Mouse (Mus musculus): ENCODE data around the gene Ptprd. TPM values are rescaled to one million over a fixed set of nuclear protein-coding genes. Genes with fewer than 3 reads are reported as not detected.

Ptprd gene
- polyA plus RNA-seq, 1 experiment from 2014 or later: 18.6 TPM

GRCm38 (mm10) chr4:76785389-76785788 lies 1426.4 kb downstream of the Ptprd start:
- no peaks in the 10 kb centered on the region for H3K9me3 ChIP-seq (ENCODE audit: control insufficient read depth, low read length)
- no peaks in the 10 kb centered on the region for H3K36me3 ChIP-seq (ENCODE audit: control insufficient read depth, insufficient read depth, low read length)
- no peak overlapping the region for H3K4me2 ChIP-seq
- no peaks in the 10 kb centered on the region for H3K4me1 ChIP-seq (ENCODE audit: control insufficient read depth, insufficient read depth, low read length)
- no peak overlapping the region for H3K9ac ChIP-seq (ENCODE audit: low read length)
- no peak overlapping the region for H3K27ac ChIP-seq (ENCODE audit: low read depth, low read length)
- H3K27me3 ChIP-seq (ENCODE audit: control insufficient read depth, insufficient read depth, low read length): no peaks in the 10 kb centered on the region
- H3K4me3 ChIP-seq (ENCODE audit: low read depth, low read length): no peak overlapping the region
- 87% methylated on average over 2 of the region's 2 CpGs for WGBS
- ATAC-seq (ENCODE audit: low FRiP score) (no peak), DNase-seq (ENCODE audit: low spot score, missing footprints) (peak; percentile 51)

GRCm38 (mm10) chr4:76779558-76780124 lies 1432.1 kb downstream of the Ptprd start:
- H3K4me2 ChIP-seq: no peak overlapping the region
- H3K9ac ChIP-seq (ENCODE audit: low read length): no peak overlapping the region
- no peaks in the 10 kb centered on the region for H3K27me3 ChIP-seq (ENCODE audit: control insufficient read depth, insufficient read depth, low read length)
- WGBS: 87% methylated on average over 4 of the region's 4 CpGs
- H3K9me3 ChIP-seq (ENCODE audit: control insufficient read depth, low read length): no peaks in the 10 kb centered on the region
- no peak overlapping the region for H3K4me3 ChIP-seq (ENCODE audit: low read depth, low read length)
- DNase-seq (ENCODE audit: low spot score, missing footprints): no peak
- no peak overlapping the region for H3K27ac ChIP-seq (ENCODE audit: low read depth, low read length)
- no peaks in the 10 kb centered on the region for H3K4me1 ChIP-seq (ENCODE audit: control insufficient read depth, insufficient read depth, low read length)
- H3K36me3 ChIP-seq (ENCODE audit: control insufficient read depth, insufficient read depth, low read length): no peaks in the 10 kb centered on the region
- ATAC-seq (ENCODE audit: low FRiP score): no peak

- Histone ChIP-seq H3K27me3 (ENCODE audit: control insufficient read depth, insufficient read depth, low read length) (no peaks in the 10 kb centered on the region), H3K27ac (ENCODE audit: low read depth, low read length) (no peak overlapping the region), H3K36me3 (ENCODE audit: control insufficient read depth, insufficient read depth, low read length) (no peaks in the 10 kb centered on the region), H3K9ac (ENCODE audit: low read length) (no peak overlapping the region), H3K4me1 (ENCODE audit: control insufficient read depth, insufficient read depth, low read length) (no peaks in the 10 kb centered on the region), H3K9me3 (ENCODE audit: control insufficient read depth, low read length) (no peaks in the 10 kb centered on the region), H3K4me2 (no peak overlapping the region), H3K4me3 (ENCODE audit: low read depth, low read length) (no peak overlapping the region)
- ATAC-seq (ENCODE audit: low FRiP score): no peak
- WGBS: 84% methylated on average over 3 of the region's 3 CpGs
- DNase-seq (ENCODE audit: low spot score, missing footprints): peak; percentile 21
Measured at GRCm38 (mm10) chr4:76766918-76767317, 1444.8 kb downstream of the Ptprd start.

- H3K4me3 ChIP-seq (ENCODE audit: low read depth, low read length): no peak overlapping the region
- no peaks in the 10 kb centered on the region for H3K36me3 ChIP-seq (ENCODE audit: control insufficient read depth, insufficient read depth, low read length)
- H3K27me3 ChIP-seq (ENCODE audit: control insufficient read depth, insufficient read depth, low read length): no peaks in the 10 kb centered on the region
- no peaks in the 10 kb centered on the region for H3K4me1 ChIP-seq (ENCODE audit: control insufficient read depth, insufficient read depth, low read length)
- ATAC-seq (ENCODE audit: low FRiP score) (no peak), DNase-seq (ENCODE audit: low spot score, missing footprints) (peak; percentile 35)
- WGBS: 83% methylated on average over 2 of the region's 2 CpGs
- no peak overlapping the region for H3K4me2 ChIP-seq
- no peak overlapping the region for H3K27ac ChIP-seq (ENCODE audit: low read depth, low read length)
- H3K9me3 ChIP-seq (ENCODE audit: control insufficient read depth, low read length): no peaks in the 10 kb centered on the region
- H3K9ac ChIP-seq (ENCODE audit: low read length): no peak overlapping the region
Measured at GRCm38 (mm10) chr4:76766429-76766828, 1445.3 kb downstream of the Ptprd start.

GRCm38 (mm10) chr4:76750709-76751108 lies 1461.1 kb downstream of the Ptprd start:
- no peaks in the 10 kb centered on the region for H3K9me3 ChIP-seq (ENCODE audit: control insufficient read depth, low read length)
- no peak overlapping the region for H3K4me2 ChIP-seq
- ATAC-seq (ENCODE audit: low FRiP score) (0 out of 2 replicates have a peak, but pooled peaks have one; percentile 40), DNase-seq (ENCODE audit: low spot score, missing footprints) (no peak)
- H3K4me3 ChIP-seq (ENCODE audit: low read depth, low read length): no peak overlapping the region
- H3K27ac ChIP-seq (ENCODE audit: low read depth, low read length): no peak overlapping the region
- H3K9ac ChIP-seq (ENCODE audit: low read length): no peak overlapping the region
- 79% methylated on average over 2 of the region's 2 CpGs for WGBS
- H3K4me1 ChIP-seq (ENCODE audit: control insufficient read depth, insufficient read depth, low read length): no peaks in the 10 kb centered on the region
- no peaks in the 10 kb centered on the region for H3K27me3 ChIP-seq (ENCODE audit: control insufficient read depth, insufficient read depth, low read length)
- no peaks in the 10 kb centered on the region for H3K36me3 ChIP-seq (ENCODE audit: control insufficient read depth, insufficient read depth, low read length)

- DNase-seq (ENCODE audit: low spot score, missing footprints) (no peak), ATAC-seq (ENCODE audit: low FRiP score) (no peak)
- Histone ChIP-seq H3K36me3 (ENCODE audit: control insufficient read depth, insufficient read depth, low read length) (no peaks in the 10 kb centered on the region), H3K9me3 (ENCODE audit: control insufficient read depth, low read length) (no peaks in the 10 kb centered on the region), H3K4me3 (ENCODE audit: low read depth, low read length) (no peak overlapping the region), H3K27me3 (ENCODE audit: control insufficient read depth, insufficient read depth, low read length) (no peaks in the 10 kb centered on the region), H3K4me2 (no peak overlapping the region), H3K4me1 (ENCODE audit: control insufficient read depth, insufficient read depth, low read length) (no peaks in the 10 kb centered on the region), H3K27ac (ENCODE audit: low read depth, low read length) (no peak overlapping the region), H3K9ac (ENCODE audit: low read length) (no peak overlapping the region)
- WGBS: 69% methylated on average over 1 of the region's 1 CpGs
Measured at GRCm38 (mm10) chr4:76735831-76736230, 1475.9 kb downstream of the Ptprd start.

- Histone ChIP-seq H3K36me3 (ENCODE audit: control insufficient read depth, insufficient read depth, low read length) (no peaks in the 10 kb centered on the region), H3K4me1 (ENCODE audit: control insufficient read depth, insufficient read depth, low read length) (no peaks in the 10 kb centered on the region), H3K27me3 (ENCODE audit: control insufficient read depth, insufficient read depth, low read length) (no peaks in the 10 kb centered on the region), H3K4me3 (ENCODE audit: low read depth, low read length) (no peak overlapping the region), H3K27ac (ENCODE audit: low read depth, low read length) (no peak overlapping the region), H3K4me2 (no peak overlapping the region), H3K9ac (ENCODE audit: low read length) (no peak overlapping the region), H3K9me3 (ENCODE audit: control insufficient read depth, low read length) (no peaks in the 10 kb centered on the region)
- DNase-seq (ENCODE audit: low spot score, missing footprints) (no peak), ATAC-seq (ENCODE audit: low FRiP score) (no peak)
- WGBS: 83% methylated on average over 3 of the region's 3 CpGs
Measured at GRCm38 (mm10) chr4:76675726-76676125, 1536.0 kb downstream of the Ptprd start.

DNA sequence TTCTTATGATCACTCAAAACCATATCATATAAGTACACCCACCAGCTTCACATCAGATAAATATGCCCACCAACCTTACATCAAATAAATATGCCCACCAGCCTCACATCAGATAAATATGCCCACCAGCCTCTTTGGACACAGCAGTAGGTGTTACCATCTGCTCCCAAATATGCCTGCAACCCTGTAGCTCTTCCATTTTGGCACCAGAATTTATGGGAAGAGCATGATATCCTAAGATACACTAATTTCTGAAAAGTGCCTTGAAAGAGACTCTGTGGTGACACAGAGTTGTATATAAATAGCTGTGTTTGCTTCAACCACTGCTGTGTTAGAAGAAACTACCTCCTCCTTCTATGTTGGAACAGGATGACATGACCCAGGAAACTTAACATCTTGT lies 1538.5 kb downstream of the Ptprd start:
- H3K27ac ChIP-seq (ENCODE audit: low read depth, low read length): no peak overlapping the region
- H3K36me3 ChIP-seq (ENCODE audit: control insufficient read depth, insufficient read depth, low read length): no peaks in the 10 kb centered on the region
- no peaks in the 10 kb centered on the region for H3K4me1 ChIP-seq (ENCODE audit: control insufficient read depth, insufficient read depth, low read length)
- H3K9me3 ChIP-seq (ENCODE audit: control insufficient read depth, low read length): no peaks in the 10 kb centered on the region
- H3K27me3 ChIP-seq (ENCODE audit: control insufficient read depth, insufficient read depth, low read length): no peaks in the 10 kb centered on the region
- DNase-seq (ENCODE audit: low spot score, missing footprints): no peak
- no peak overlapping the region for H3K9ac ChIP-seq (ENCODE audit: low read length)
- no peak for ATAC-seq (ENCODE audit: low FRiP score)
- no peak overlapping the region for H3K4me2 ChIP-seq
- H3K4me3 ChIP-seq (ENCODE audit: low read depth, low read length): no peak overlapping the region

DNA sequence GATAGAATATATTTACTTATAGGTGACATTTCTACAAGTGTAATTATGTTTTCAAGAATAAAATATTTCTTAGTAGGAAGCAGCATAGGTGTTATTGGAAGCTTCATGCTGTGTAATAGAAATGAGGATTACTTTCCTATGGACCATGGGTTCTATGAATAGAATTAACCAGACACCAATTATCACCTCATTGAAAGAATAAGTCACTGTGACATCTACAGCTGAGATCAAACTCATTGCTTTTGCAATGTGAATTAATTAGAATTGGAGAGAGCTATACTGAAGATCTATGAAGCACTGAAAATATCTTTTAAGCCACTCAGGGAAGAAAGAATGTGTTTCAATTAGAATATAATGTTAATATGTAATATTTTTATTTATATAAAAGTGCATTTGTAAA lies 1539.1 kb downstream of the Ptprd start:
- DNase-seq (ENCODE audit: low spot score, missing footprints): no peak
- Histone ChIP-seq H3K27ac (ENCODE audit: low read depth, low read length) (no peak overlapping the region), H3K9ac (ENCODE audit: low read length) (no peak overlapping the region), H3K27me3 (ENCODE audit: control insufficient read depth, insufficient read depth, low read length) (no peaks in the 10 kb centered on the region), H3K36me3 (ENCODE audit: control insufficient read depth, insufficient read depth, low read length) (no peaks in the 10 kb centered on the region), H3K4me2 (no peak overlapping the region), H3K9me3 (ENCODE audit: control insufficient read depth, low read length) (no peaks in the 10 kb centered on the region), H3K4me3 (ENCODE audit: low read depth, low read length) (no peak overlapping the region), H3K4me1 (ENCODE audit: control insufficient read depth, insufficient read depth, low read length) (no peaks in the 10 kb centered on the region)
- ATAC-seq (ENCODE audit: low FRiP score): no peak

GRCm38 (mm10) chr4:76661725-76662124 lies 1550.0 kb downstream of the Ptprd start:
- no peaks in the 10 kb centered on the region for H3K27me3 ChIP-seq (ENCODE audit: control insufficient read depth, insufficient read depth, low read length)
- DNase-seq (ENCODE audit: low spot score, missing footprints) (no peak), ATAC-seq (ENCODE audit: low FRiP score) (no peak)
- no peaks in the 10 kb centered on the region for H3K36me3 ChIP-seq (ENCODE audit: control insufficient read depth, insufficient read depth, low read length)
- no peak overlapping the region for H3K9ac ChIP-seq (ENCODE audit: low read length)
- H3K27ac ChIP-seq (ENCODE audit: low read depth, low read length): no peak overlapping the region
- WGBS: 63% methylated on average over 4 of the region's 4 CpGs
- H3K4me2 ChIP-seq: no peak overlapping the region
- H3K4me1 ChIP-seq (ENCODE audit: control insufficient read depth, insufficient read depth, low read length): no peaks in the 10 kb centered on the region
- H3K9me3 ChIP-seq (ENCODE audit: control insufficient read depth, low read length): no peaks in the 10 kb centered on the region
- no peak overlapping the region for H3K4me3 ChIP-seq (ENCODE audit: low read depth, low read length)

Data from midbrain, embryonic 11.5 days (tissue).